Mouse (Mus musculus): Measurements from ENCODE around the gene Rora.

DNA sequence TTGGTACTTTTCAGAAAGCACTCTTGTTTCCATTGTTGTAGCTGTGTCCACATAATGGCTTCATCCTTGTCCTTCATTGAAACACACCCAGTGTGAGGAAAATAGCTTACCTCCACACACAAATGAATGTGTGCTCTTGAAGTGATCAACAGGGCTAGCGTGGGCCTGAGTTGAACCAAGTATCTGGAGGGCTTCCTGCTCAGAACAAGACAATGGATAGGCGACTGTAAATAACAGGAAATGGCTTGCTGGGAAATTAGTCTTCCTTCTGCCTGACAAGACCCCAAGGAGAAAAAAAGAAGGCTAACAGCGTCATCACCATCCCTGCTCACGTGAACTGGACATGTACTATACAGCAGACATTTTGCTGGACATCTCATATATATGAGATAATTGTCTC is 374.6 kb downstream of the Rora start:
- TF ChIP-seq CTCF (IDR thresholded peaks at IDR 0.05; ENCODE audit: borderline replicate concordance, control insufficient read depth, extremely low read depth, insufficient read depth, low read length, poor library complexity), result no peak
- TF ChIP-seq POLR2A (IDR thresholded peaks at IDR 0.05; ENCODE audit: control insufficient read depth, extremely low read depth, insufficient read depth, low read length, poor library complexity), result no peak

All from thymus, adult 2 months (tissue).